Mouse (Mus musculus): ENCODE data around the gene Lmcd1.

DNA sequence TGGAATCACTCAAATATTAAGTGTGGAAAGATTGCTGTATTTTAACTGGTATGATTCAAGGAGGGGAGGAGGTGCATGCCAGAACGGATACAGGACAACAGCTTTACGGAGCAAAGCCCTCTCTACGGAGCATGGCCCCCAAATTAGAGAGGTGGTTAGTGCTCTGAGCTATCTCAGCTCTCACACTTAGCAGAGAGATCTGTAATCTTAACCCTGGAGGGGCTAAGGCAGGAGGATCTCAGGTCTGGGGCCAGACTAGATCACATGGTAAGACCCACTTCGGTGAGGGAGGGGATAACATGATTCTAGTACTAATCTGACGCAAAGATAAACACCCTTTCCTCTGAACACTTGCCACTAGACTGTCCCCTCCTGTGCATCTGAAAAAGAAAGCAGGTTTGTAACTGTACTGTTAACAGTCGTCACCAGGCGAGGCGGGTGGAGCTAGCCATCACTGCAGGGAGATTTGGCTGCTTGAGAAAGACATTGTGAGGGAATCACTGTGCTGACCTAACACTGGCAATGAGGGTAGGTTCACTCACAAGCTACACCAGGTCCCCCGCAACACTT is 29.3 kb downstream of the Lmcd1 start:
- no peak for TF ChIP-seq EP300 (IDR thresholded peaks at IDR 0.05)
- TF ChIP-seq CTCF (IDR thresholded peaks at IDR 0.05), result no peak

All from lung, postnatal 0 days (tissue).